Mouse (Mus musculus) kidney, embryonic 15.5 days (tissue): Measurements from ENCODE around the gene Nle1. TPM values are rescaled to one million over a fixed set of nuclear protein-coding genes. Genes with fewer than 3 reads are reported as not detected.
"Not testable (repeated sequence)": the region's sequence is repeated elsewhere in the genome, so short reads cannot be mapped to it uniquely, and the experiment has no call there.

Source experiments
- ATAC-seq: fragments of 200-750 bp; cut with Nextera tagmentation; replicated peaks from 2 replicates; pipeline ENCODE4 v1.8.0; 2017; ENCODE audit warnings: moderate TSS enrichment; ENCODE audit not compliant: low FRiP score
- H3K27ac ChIP-seq: fragments of 300-500 bp; sonication (generic); 2 replicates; pipeline ENCODE4 v1.5.1; 2015; ENCODE audit warnings: mild to moderate bottlenecking, inconsistent platforms
- H3K27me3 ChIP-seq: fragments of 300-500 bp; sonication (generic); 2 replicates; pipeline ENCODE4 v1.6.1; 2015; ENCODE audit warnings: inconsistent platforms
- H3K36me3 ChIP-seq: fragments of 300-500 bp; sonication (generic); 2 replicates; pipeline ENCODE4 v1.6.1; 2015; ENCODE audit warnings: inconsistent platforms
- H3K4me1 ChIP-seq: fragments of 300-500 bp; sonication (generic); 2 replicates; pipeline ENCODE4 v1.6.1; 2015; ENCODE audit warnings: inconsistent platforms
- H3K4me2 ChIP-seq: fragments of 300-500 bp; sonication (generic); 2 replicates; pipeline ENCODE4 v1.6.1; 2015; ENCODE audit warnings: moderate library complexity, mild to moderate bottlenecking, inconsistent platforms
- H3K4me3 ChIP-seq: fragments of 300-500 bp; sonication (generic); replicated peaks from 2 replicates; pipeline ENCODE4 v1.5.1; 2015; ENCODE audit warnings: mild to moderate bottlenecking, inconsistent platforms
- H3K9ac ChIP-seq: fragments of 300-500 bp; sonication (generic); 2 replicates; pipeline ENCODE4 v1.6.1; 2015; ENCODE audit warnings: mild to moderate bottlenecking, inconsistent platforms
- H3K9me3 ChIP-seq: fragments of 300-500 bp; sonication (generic); replicated peaks from 2 replicates; pipeline ENCODE4 v1.6.1; 2016; ENCODE audit warnings: inconsistent platforms
- WGBS: fragments of 180-500 bp; shearing (Covaris S2); methylation state at CpG from one replicate; pipeline ENCODE4 v1.1.7; 2015; ENCODE audit warnings: mixed read lengths; 5-methylcytosine and 5-hydroxymethylcytosine counted together
- polyA plus RNA-seq: library from polyadenylated mRNA; unstranded; fragments of >200 nt; fragmentation: Nextera tagmentation; extraction: Ambion mirVana; gene quantifications from 2 replicates; pipeline ENCODE4 v1.2.1, GENCODE M21; 2015

The Nle1 gene
- polyA plus RNA-seq, 1 experiment from 2014 or later, result 40.0 TPM

GRCm38 (mm10) chr11:82933186-82933585, 25.0 kb upstream of the Nle1 start:
- H3K27ac ChIP-seq, result no peak overlapping the region
- peak overlapping the region; percentile 54 for H3K4me3 ChIP-seq
- no peak for ATAC-seq
- no peaks in the 10 kb centered on the region for H3K9me3 ChIP-seq
- no peaks in the 10 kb centered on the region for H3K36me3 ChIP-seq
- H3K4me1 ChIP-seq, result peaks cover 27% of the 10 kb centered on the region
- H3K27me3 ChIP-seq, result peaks cover 69% of the 10 kb centered on the region
- WGBS, result under 1% methylated on average over 29 of the region's 29 CpGs
- H3K9ac ChIP-seq, result peak overlapping the region; percentile 35; the same call in 1 of the 2 replicates
- peak overlapping the region; percentile 94 for H3K4me2 ChIP-seq

- H3K36me3 ChIP-seq, H3K9me3 ChIP-seq, H3K27ac ChIP-seq, ATAC-seq: not testable (repeated sequence)
- under 1% methylated on average over 117 of the region's 119 CpGs for WGBS
- H3K4me2 ChIP-seq, result peak overlapping the region; percentile 94
- H3K27me3 ChIP-seq, result peaks cover 63% of the 10 kb centered on the region
- H3K4me1 ChIP-seq, result peaks cover 27% of the 10 kb centered on the region
- peak overlapping the region; percentile 41 for H3K9ac ChIP-seq
- peak overlapping the region; percentile 54 for H3K4me3 ChIP-seq
These were observed 23.6 kb upstream of the Nle1 start for GRCm38 (mm10) chr11:82931671-82932450.

- whole genome bisulfite sequencing, result 1% methylated on average over 54 of the region's 63 CpGs
These were observed 22.9 kb upstream of the Nle1 start for GRCm38 (mm10) chr11:82931161-82931560.

GRCm38 (mm10) chr11:82930391-82930955, 22.3 kb upstream of the Nle1 start:
- ATAC-seq, H3K9ac ChIP-seq, H3K36me3 ChIP-seq, H3K27ac ChIP-seq, H3K9me3 ChIP-seq: not testable (repeated sequence)
- 2% methylated on average over 82 of the region's 85 CpGs for WGBS
- Histone ChIP-seq H3K27me3 (peaks cover 63% of the 10 kb centered on the region), H3K4me1 (peaks cover 27% of the 10 kb centered on the region), H3K4me3 (peak overlapping the region; percentile 54), H3K4me2 (peak overlapping the region; percentile 94)

More at GRCm38 (mm10) chr11:82931161-82931560, 22.9 kb upstream of the Nle1 start:
- Histone ChIP-seq H3K27me3 (peaks cover 63% of the 10 kb centered on the region), H3K4me3 (peak overlapping the region; percentile 54), H3K4me1 (peaks cover 27% of the 10 kb centered on the region), H3K9ac (peak overlapping the region; percentile 41), H3K4me2 (peak overlapping the region; percentile 94)
- not testable (repeated sequence) for H3K27ac ChIP-seq, H3K9me3 ChIP-seq, ATAC-seq, H3K36me3 ChIP-seq

- H3K4me1 ChIP-seq, result peaks cover 27% of the 10 kb centered on the region
- no peaks in the 10 kb centered on the region for H3K9me3 ChIP-seq
- no peak for ATAC-seq
- no peak overlapping the region for H3K9ac ChIP-seq
- WGBS, result 51% methylated on average over 3 of the region's 3 CpGs
- H3K4me3 ChIP-seq, result no peak overlapping the region
- H3K27me3 ChIP-seq, result peaks cover 63% of the 10 kb centered on the region
- H3K27ac ChIP-seq, result no peak overlapping the region
- H3K4me2 ChIP-seq, result no peak overlapping the region
- no peaks in the 10 kb centered on the region for H3K36me3 ChIP-seq
These were observed 21.4 kb upstream of the Nle1 start for GRCm38 (mm10) chr11:82929633-82929950.

GRCm38 (mm10) chr11:82928897-82929632, 20.9 kb upstream of the Nle1 start:
- no peak for ATAC-seq

GRCm38 (mm10) chr11:82923910-82924309, 15.7 kb upstream of the Nle1 start:
- H3K27me3 ChIP-seq, result peaks cover 60% of the 10 kb centered on the region
- not testable (repeated sequence) for ATAC-seq
- 81% methylated on average over 6 of the region's 6 CpGs for WGBS

More at GRCm38 (mm10) chr11:82928897-82929632, 20.9 kb upstream of the Nle1 start:
- no peak overlapping the region for H3K4me2 ChIP-seq
- H3K36me3 ChIP-seq, result no peaks in the 10 kb centered on the region
- 28% methylated on average over 20 of the region's 20 CpGs for WGBS
- no peak overlapping the region for H3K4me3 ChIP-seq
- no peak overlapping the region for H3K9ac ChIP-seq
- H3K27ac ChIP-seq, result no peak overlapping the region
- H3K27me3 ChIP-seq, result peaks cover 58% of the 10 kb centered on the region
- H3K4me1 ChIP-seq, result peaks cover 27% of the 10 kb centered on the region
- H3K9me3 ChIP-seq, result no peaks in the 10 kb centered on the region

GRCm38 (mm10) chr11:82921691-82922090, 13.5 kb upstream of the Nle1 start:
- Histone ChIP-seq H3K4me1 (no peaks in the 10 kb centered on the region), H3K36me3 (no peaks in the 10 kb centered on the region), H3K4me2 (no peak overlapping the region), H3K9ac (no peak overlapping the region), H3K9me3 (no peaks in the 10 kb centered on the region), H3K27ac (no peak overlapping the region), H3K4me3 (no peak overlapping the region), H3K27me3 (peaks cover 54% of the 10 kb centered on the region)
- 70% methylated on average over 4 of the region's 4 CpGs for WGBS
- ATAC-seq, result no peak

More at GRCm38 (mm10) chr11:82923910-82924309, 15.7 kb upstream of the Nle1 start:
- not testable (repeated sequence) for H3K36me3 ChIP-seq, H3K27ac ChIP-seq, H3K4me1 ChIP-seq, H3K9me3 ChIP-seq, H3K9ac ChIP-seq, H3K4me3 ChIP-seq, H3K4me2 ChIP-seq

GRCm38 (mm10) chr11:82920768-82921167, 12.6 kb upstream of the Nle1 start:
- Histone ChIP-seq H3K9me3 (no peaks in the 10 kb centered on the region), H3K36me3 (no peaks in the 10 kb centered on the region), H3K4me3 (no peak overlapping the region), H3K4me1 (no peaks in the 10 kb centered on the region), H3K4me2 (no peak overlapping the region), H3K9ac (no peak overlapping the region), H3K27me3 (peaks cover 45% of the 10 kb centered on the region), H3K27ac (no peak overlapping the region)
- WGBS, result 59% methylated on average over 10 of the region's 10 CpGs
- ATAC-seq, result no peak

- no peak overlapping the region for H3K9ac ChIP-seq
- H3K4me2 ChIP-seq, result peak overlapping the region; percentile 45
- 0 out of 2 replicates have a peak overlapping the region, but pooled peaks have one; percentile 5 for H3K4me3 ChIP-seq
- peaks cover 51% of the 10 kb centered on the region for H3K27me3 ChIP-seq
- H3K9me3 ChIP-seq, result no peaks in the 10 kb centered on the region
- no peaks in the 10 kb centered on the region for H3K4me1 ChIP-seq
- no peak overlapping the region for H3K27ac ChIP-seq
- ATAC-seq, result 0 out of 2 replicates have a peak, but pooled peaks have one; percentile 12
- WGBS, result 9% methylated on average over 16 of the region's 16 CpGs
- H3K36me3 ChIP-seq, result no peaks in the 10 kb centered on the region
These were observed 6.6 kb upstream of the Nle1 start for GRCm38 (mm10) chr11:82914711-82915352.

- Histone ChIP-seq H3K27ac (no peak overlapping the region), H3K4me2 (no peak overlapping the region), H3K4me1 (peaks cover 12% of the 10 kb centered on the region), H3K9ac (no peak overlapping the region), H3K4me3 (no peak overlapping the region), H3K9me3 (no peaks in the 10 kb centered on the region), H3K36me3 (peaks cover 11% of the 10 kb centered on the region), H3K27me3 (peaks cover 44% of the 10 kb centered on the region)
- 76% methylated on average over 11 of the region's 11 CpGs for WGBS
- no peak for ATAC-seq
These were observed 2.6 kb upstream of the Nle1 start for GRCm38 (mm10) chr11:82910679-82911389.
